Mouse (Mus musculus) embryonic fibroblast, embryonic 13.5 days (primary cell): ENCODE data around the gene Mpped2.

Experiments used
- CTCF ChIP-seq: IDR thresholded peaks from 2 replicates; pipeline ENCODE4 v1.5.1; 2011; ENCODE audit warnings: mild to moderate bottlenecking, control low read depth, low read length, moderate library complexity, borderline replicate concordance; ENCODE audit not compliant: insufficient read depth
- POLR2A ChIP-seq: IDR thresholded peaks from 2 replicates; pipeline ENCODE4 v1.6.1; 2011; ENCODE audit warnings: low read depth, mild to moderate bottlenecking, control low read depth, low read length, moderate library complexity

DNA sequence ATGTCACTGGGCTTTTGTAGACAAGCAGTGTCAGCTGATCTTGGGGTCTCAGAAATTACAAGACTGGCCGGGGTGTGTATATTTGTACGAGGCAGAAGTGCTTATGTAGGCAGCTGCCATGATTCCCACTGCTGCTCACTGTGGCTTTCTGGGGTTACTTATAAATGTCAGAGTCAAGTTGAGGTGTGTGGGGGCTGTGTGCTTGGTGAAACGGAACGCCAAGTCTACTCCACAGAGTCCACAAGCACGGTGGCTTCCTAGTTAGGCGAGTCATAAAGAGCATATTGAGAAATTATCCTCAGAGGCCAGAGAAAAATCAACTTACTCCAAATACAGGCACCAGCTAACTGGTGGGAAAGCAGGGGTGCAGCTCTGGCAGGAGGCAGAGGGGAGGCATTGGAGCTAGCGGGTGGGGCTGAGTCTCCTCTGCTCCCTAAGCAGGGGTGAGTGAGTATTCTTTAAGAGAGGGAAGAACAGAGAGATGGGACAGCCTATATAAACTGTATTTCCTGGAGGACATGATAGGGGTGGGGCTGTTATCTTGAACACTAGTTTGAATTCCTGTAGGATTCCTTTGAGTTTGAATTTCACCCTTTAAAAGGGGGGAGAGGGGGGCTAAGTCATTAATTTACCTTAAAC lies 172.2 kb downstream of the Mpped2 start:
- TF ChIP-seq POLR2A: no peak
- no peak for TF ChIP-seq CTCF
